Mouse (Mus musculus) ES-Bruce4 (cell line): ENCODE measurements around the gene Fndc7.

ENCODE experiments used
- CTCF ChIP-seq: IDR thresholded peaks from one replicate; pipeline ENCODE4 v1.8.1; 2011; ENCODE audit warnings: low read depth, low read length
- POLR2A ChIP-seq: IDR thresholded peaks from one replicate; pipeline ENCODE4 v1.8.1; 2011; ENCODE audit warnings: low read length; ENCODE audit not compliant: insufficient read depth

- TF ChIP-seq CTCF, result no peak
- no peak for TF ChIP-seq POLR2A
Observed at GRCm38 (mm10) chr3:108915999-108916398, 26.2 kb upstream of the Fndc7 start.
